Mouse (Mus musculus) C2C12 (cell line): Measurements from ENCODE around the gene Scg3.

Experiments used
- CEBPB ChIP-seq: IDR thresholded peaks from one replicate; pipeline ENCODE4 v1.6.1; 2011; ENCODE audit warnings: low read depth, mild to moderate bottlenecking, control low read depth, moderate library complexity
- CTCF ChIP-seq: IDR thresholded peaks from one replicate; pipeline ENCODE4 v1.5.1; 2011; ENCODE audit not compliant: control insufficient read depth, insufficient read depth, insufficient read length
- MAX ChIP-seq: IDR thresholded peaks from one replicate; pipeline ENCODE4 v1.6.1; 2011; ENCODE audit warnings: mild to moderate bottlenecking, control low read depth
- MYOG ChIP-seq: IDR thresholded peaks from one replicate; pipeline ENCODE4 v1.6.1; 2011; ENCODE audit not compliant: control insufficient read depth, insufficient read length; ENCODE audit errors: extremely low read depth
- USF1 ChIP-seq: IDR thresholded peaks from one replicate; pipeline ENCODE4 v1.6.1; 2011; ENCODE audit warnings: low read depth, mild to moderate bottlenecking, control low read depth, moderate library complexity

- no peak for TF ChIP-seq CTCF
- TF ChIP-seq USF1 = no peak
- no peak for TF ChIP-seq MYOG
- TF ChIP-seq CEBPB = no peak
- no peak for TF ChIP-seq MAX
Measured at GRCm38 (mm10) chr9:75610571-75611493, 73.0 kb downstream of the Scg3 start, which contains the start of gene Tmod2.
